Mouse (Mus musculus): ENCODE data around the gene Dus3l. TPM values are rescaled to one million over a fixed set of nuclear protein-coding genes. Genes with fewer than 3 reads are reported as not detected.
A peak's percentile ranks its signal among the peaks of the same experiment; 100 is the strongest.

Gene Dus3l
- total RNA-seq (2021): 10 to 100 TPM; 80.0 to 90.4 TPM

DNA sequence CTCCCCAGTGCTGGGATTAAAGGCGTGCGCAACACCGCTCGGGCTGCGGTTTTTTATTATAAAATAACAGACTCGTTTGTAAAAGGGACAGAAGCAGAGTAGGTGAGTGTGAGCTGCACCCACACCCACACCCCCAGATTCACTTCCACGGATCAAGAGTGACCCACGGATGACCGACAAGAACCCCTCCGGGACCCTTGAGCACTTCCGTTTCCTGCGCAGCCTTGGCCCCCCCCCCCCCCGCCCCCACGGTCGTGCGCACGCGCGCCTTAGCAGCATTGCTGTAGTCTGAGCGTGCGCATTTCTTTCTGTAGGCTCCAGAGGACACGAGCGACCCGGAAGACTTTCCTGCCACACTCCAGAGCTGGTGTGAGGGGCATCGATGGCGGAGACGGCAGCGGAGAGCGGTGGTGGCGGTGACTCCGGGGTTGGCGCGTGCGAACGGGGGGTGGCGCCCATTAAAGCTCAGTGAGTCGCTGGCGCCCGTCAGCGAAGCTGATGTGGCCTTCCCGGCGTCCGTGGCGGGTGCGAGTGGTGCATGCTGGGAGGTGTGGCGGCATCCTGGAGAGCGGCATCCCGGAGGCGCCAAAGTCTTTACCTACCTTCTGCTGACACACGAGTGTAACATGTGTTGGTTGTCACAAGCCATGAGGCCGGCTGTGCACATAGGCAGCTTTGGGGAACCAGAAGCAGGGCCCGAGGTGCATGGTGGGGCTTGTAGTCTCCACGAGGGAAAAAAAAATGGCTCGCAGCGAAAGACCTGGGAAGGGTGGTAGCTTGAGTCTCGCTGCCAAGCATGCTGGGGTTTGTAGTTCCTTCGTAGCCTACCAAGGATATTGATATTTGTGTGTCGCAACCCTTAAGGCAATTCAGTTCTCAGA, at the start of gene Dus3l:
Dus3l (plus strand) TSS at position 284 of the 881 bp plus-strand sequence.
- peak; percentile 84 for DNase-seq
- intact Hi-C loops (cut with DNase I): no loop called here

DNA sequence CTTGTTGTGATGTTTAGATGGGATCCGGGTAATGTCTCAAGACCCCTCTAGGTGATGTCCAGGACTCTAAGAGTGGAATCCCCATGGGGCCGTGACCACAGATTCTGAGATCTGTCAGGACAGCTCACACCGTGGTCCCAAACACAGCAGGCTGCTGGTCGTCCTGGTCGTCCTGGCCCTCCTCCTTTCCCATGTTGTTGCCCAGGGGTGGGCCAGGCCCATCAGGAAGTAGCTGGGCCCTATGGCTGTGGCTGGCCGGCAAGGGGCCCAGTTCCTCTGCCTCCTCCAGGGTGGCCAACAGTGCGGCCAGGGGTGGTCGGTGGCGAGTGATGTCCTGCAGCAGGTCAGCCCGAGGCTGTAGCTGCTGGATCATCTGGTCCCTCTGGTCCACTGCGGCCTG, 49.2 kb upstream of the Dus3l start:
- intact Hi-C loops (cut with DNase I): no loop called here
- no peak for DNase-seq

DNA sequence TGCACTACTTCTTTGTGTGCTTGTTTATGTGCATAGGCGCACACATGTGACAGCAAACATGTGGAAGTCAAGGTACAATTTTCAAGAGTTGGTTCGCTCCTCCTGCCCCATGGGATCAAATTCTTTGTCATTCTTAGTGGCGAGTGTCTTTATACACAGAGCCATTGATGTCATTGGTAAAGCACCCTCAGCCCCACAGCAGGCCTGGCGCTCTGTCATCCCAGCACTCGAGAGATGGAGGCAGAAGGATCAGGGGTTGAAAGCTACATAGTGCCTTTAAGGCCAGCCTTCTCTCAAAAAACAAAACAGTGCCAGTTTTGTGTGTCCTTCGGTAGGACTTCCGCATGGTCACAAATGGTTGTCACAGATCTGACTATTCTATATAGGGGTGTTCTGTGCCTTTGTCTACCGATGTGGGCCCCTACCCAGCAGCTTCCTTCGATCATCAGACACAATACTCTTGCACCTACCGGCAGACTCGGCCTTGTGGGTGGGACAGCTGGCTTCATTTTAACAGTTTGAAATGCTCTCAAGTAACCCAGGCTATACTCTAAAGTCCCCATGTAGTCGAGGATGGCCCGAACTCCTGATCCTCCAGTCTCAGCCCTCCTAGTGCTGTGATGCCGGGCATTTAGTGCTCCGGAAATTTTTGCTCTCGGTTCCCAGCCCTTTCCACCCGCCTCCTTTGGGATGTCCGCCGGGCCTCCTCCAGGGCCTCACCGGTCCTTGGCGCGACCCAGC, 48.5 kb upstream of the Dus3l start:
- intact Hi-C loops (cut with DNase I): no loop called here
- DNase-seq: no peak

DNA sequence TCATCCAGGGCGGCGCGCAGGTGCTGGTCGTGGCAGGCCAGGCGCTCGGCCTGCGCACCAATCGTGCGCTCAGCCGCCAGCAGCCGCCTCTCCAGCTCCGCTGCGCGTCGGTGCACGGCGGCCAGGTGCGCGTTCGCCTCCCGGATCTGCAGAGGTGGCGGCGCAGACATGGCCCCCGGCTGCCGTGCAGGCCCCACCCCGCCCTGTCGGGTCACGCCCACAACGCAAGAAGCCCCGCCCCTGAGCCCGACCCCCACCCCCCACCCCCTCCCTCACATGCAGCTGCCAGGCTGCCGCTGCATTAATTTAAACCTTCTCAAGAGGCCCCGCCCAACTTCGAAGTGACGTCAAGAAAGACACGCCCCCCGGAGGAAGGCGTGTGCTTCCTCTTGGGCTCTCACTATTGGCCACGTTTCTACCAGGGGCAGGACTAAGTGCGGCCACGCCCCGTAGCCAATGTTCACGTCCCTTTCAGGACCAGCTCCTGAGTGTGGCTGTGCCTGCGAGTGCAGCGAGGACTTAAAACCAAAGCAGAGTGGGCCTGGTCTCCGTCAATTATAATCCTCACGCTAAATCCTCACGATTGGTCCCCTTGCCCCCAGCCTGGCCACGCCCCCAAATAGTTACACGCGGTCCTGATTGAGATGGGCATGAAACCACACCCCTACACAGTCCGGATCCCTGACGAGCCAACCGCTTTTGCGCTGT, 47.7 kb upstream of the Dus3l start:
- intact Hi-C loops (cut with DNase I): no loop called here
- peak; percentile 97 for DNase-seq

DNA sequence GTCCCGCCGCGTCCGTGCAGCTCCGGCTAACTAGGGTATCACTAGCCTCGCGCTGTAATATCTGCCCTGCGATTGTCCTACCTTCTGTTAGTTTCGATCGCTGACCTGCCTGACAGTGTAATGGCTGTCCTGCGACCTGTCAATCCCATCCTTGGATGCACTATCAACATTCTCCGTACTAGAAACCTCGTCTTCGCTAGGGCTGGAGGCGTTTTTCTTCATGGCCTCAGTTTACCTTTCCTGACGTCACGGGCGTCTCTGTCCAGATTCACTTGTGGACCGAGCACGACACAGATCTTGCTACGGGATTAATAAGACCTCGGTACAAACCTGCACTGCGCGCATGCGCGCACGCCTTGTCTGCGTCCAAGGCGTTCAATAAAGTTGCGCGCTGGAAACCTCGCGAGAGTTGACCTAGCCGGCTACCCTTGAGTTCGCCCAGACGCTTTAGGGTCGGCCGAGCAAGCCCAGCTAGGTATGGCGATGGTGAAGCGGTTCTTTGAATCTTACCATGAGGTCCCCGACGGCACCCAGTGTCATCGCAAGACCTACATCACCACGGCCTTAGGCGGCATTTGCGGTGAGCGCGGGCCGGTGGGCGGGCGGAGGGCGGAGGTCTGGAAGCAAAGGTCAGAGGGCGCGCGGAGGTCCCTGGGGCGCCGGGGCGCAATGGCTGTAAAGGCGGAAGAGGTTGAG, 47.0 kb upstream of the Dus3l start, which contains the start of the genes Ndufa11 and Vmac:
Ndufa11 (plus strand) TSS at position 405 of the 696 bp plus-strand sequence.
Vmac (minus strand) TSS at position 660 of the 696 bp plus-strand sequence.
- peak; percentile 99 for DNase-seq
- intact Hi-C loops (cut with DNase I): no loop called here

DNA sequence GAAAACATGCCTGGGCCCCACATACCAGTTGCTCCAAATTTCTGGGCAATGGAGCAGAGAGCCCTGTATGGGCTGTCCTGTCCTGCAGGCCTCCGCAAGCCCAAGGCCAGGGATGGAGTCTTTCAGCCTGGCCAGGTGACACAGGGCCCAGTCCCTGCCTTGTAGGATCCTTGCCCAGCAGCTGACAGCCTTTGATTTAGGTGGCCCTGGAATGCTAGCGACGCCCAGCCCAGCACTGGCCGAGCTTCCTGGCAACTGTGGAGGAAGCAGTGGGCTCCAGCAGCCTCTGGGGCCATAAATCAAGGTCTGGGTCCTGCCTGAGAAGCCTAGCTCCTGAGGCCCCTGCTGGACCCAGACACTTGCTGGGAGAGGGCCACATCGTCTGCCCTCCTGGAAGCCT, 42.1 kb upstream of the Dus3l start:
- intact Hi-C loops (cut with DNase I): no loop called here
- no peak for DNase-seq

DNA sequence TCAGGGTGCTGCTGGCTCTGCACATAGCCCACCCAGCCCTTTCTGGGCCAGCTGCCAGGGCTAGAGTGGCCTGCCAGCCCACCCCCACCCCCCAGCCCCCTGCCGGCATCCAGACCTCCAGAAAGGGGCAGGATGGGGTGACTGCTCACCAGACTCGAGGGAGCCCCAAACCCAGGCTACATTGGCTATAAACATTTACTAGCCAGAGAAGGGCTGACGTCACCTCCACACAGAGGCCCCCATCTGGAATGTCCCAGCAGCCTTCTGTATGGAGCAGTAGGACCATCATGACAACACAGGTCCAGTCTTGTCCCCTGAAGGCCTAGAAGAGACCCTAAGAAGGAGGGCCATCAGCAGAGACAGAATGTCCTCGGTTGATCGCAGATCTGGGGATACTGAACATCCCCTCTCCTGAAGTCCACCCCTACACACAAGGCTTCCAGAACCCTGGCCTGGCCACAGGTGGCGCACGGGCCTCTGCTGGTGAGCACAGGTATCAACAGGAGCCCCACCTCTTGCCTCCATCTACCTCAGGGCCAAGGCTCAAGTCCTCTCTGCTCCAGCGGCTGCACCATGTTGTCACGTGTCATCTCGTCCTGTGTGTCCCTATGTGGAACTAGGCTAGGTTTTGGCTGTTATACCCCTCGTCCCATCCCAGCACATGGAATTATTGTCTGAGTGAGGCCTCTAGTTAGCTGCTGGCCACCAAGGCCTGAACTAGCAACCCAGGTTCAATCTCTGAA, 41.0 kb upstream of the Dus3l start:
- intact Hi-C loops (cut with DNase I): no loop called here
- no peak for DNase-seq

DNA sequence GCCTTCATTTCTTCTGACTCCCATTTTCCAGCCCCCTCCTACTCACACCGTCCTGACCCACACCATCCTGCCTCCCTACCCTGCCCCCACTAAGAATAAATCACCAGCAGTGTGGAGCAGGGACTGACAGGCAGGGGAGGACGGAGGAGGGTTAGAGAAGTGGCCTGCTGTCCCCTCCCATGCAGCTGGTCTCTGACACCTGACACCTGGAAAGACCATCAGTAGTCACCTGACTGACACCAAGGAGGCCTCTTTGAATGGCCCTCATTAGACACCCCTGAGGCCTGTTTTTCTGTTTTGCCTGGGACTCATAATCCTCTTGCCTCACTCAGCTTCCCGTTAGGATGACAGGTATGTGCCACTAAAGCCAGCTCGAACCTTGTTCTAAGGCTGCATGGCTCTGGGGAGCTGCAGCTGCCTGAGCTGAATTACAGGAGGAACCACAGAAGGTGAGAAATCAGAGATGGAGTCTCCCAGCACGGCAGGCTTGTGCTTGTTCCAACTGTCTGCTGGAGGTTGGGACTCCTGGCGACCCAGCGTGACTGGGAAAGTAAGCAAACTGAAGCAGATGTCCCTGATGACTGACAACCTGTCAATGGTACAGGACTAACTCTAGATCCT, 37.4 kb upstream of the Dus3l start:
- no peak for DNase-seq
- intact Hi-C loops (cut with DNase I): no loop called here

DNA sequence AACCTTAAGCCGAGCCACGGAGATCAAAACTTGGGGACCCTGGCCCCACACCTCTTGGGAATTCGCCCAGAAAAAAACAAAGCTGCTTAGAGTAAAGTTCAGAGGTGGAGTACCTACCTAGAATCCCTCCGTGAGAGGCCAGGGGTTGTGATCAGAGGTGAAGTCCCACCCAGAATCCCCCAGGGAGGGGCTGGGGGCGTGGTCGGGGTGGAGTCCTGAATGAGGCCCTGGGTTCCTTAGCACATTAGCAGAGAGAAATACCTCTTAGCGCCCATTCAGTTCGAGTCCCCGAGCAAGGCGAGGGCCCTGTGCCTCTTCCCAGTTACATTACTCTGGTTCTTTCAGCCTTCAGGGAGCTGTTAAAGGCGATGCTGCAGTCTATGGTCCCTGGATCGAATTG, 36.9 kb upstream of the Dus3l start:
- DNase-seq: no peak
- intact Hi-C loops (cut with DNase I): no loop called here

DNA sequence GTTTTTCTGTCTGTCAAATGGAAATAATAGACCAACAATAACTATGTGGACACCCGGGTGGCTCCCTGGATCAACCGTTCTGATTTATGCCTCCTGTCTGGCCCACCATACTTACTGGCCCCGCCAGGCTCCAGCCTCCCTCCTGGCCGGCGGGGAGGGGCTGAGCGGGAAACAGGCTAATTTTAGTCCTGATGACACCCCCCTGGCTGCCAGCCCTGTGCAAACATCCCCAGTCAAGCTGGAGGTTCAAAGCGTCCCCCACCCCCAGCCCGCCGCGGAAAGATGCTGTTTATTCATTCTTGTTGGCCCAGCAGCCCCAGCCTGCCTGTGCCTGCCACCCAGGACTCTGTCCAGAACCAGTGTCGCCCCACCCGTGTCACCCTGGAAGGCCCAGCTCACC, 36.4 kb upstream of the Dus3l start:
- no peak for DNase-seq
- intact Hi-C loops (cut with DNase I): no loop called here

DNA sequence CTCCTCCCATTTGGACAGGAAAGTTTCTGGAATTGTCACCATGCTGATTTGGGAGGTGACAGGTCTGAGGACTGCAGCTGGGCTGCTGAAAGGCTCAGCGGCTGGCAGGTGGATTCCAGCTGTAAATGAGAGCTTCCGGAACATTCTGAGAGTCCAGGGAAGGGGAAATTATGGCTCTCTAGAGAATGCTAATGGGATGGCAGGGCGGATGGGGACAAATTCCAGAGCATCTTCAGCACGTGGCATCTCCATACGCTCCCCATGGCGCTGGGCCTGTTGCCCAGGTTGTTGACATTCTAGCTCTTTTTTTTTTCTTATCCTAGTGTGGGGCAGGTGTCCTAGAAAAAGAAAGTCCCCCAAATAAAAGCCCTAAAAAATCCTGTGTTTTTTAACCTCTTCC, 35.4 kb upstream of the Dus3l start:
- peak; percentile 46 for DNase-seq
- intact Hi-C loops (cut with DNase I): no loop called here

DNA sequence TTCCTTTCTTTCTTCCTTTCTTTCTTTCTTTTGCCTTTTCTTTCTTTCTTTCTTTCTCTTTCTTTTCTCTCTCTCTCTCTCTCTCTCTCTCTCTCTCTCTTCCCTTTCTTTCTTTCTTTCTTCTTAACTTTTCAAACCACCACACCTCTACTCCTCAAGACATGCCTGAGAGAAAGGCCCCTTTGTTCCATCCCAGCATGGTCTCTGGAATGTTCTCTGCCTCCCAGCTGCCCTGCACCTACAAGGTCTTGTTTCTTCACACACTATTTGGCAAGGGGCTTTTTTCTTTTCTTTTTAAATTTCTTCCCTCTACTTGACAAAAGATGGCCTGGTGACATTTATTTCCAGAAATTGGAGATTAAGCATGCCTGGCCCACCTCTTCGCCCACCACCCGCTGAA, 34.9 kb upstream of the Dus3l start:
- DNase-seq: no peak
- intact Hi-C loops (cut with DNase I): no loop called here

DNA sequence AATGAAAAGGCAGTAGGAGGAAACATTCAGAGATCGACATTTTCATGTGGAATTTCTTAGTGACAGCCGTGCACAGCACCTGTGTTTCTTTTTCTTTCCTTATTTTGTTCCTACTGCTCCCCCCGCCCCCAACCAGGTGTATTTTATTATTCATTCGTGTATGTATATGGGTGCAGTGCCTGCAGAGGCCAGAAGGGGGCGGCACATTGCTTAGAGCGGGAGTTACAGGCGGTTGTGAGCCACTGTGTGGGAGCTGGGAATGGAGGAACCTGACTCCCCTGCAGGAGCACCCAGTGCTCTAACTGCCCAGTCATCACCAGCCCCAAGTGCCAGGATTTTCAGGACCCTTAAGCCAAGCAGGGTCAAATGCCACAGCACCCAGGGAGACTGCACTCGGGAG, 28.0 kb upstream of the Dus3l start:
- intact Hi-C loops (cut with DNase I): no loop called here
- DNase-seq: no peak

DNA sequence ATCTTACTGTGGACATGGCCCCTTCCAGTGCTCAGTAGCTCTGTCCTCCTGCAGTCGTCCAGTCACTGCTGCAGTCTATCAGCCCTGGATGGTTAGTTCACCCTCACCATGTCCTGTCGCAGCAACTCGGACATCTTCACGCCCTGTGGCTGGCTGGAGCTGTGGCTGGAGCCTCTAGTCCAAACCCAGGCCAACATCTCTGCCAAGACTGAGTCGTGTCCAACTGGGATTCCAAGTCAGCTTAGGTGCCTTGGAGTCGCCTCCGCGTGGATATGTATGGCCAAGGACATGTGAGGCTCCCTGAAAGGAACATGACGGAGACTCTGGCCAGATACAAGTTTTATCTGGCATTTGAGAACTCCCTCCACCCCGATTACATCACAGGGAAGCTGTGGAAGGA, 26.3 kb upstream of the Dus3l start:
- intact Hi-C loops (cut with DNase I): no loop called here

DNA sequence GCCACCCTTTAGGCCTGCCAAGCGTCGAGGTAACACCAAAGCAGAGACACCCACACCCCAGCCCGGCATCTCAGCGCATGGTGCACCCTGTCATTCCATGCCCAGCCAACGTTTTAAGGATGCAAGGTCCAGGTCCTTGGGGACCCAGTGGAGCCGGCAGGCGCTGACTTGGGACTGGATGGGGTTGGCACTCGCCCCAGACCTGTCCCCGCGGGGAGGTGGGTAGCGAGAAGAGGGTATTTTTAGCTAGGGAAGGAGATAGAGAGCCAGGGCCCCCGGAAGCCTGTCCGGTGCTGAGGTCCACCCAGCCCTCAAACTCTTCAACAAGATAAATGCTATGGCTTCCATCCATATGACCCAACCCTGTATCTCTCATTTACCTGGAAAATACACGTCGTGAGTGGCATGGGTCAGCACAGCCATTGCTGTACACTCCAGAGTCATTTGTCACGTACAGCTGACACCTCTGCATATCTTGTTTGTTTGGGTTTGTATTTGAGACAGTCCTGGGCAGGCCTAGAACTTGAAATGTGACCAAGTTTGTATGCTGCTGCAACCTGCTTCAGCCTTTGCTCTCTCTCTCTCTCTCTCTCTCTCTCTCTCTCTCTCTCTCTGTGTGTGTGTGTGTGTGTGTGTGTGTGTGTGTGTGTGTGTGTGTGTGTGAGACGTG, 24.3 kb upstream of the Dus3l start:
- intact Hi-C loops (cut with DNase I): no loop called here
- no peak for DNase-seq

More for the DNA sequence above, 26.3 kb upstream of the Dus3l start:
- DNase-seq: no peak

DNA sequence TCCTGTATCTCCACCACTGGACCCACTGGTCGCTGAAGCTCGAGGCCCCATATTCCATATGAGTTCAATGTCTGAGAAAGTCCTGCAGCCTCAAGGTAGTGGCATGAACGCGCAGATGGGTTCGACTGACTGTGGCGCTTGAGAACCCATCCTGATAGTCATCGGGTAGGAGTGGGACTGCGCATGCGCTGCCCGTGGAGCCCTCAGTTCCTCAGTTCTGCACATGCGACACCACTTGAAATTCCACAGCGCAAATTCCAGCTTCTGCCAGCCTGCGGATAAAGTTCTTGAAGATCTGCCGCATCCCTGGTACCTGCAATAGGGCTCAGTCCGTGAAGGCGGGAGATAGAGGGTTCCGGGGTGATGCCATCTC, 23.8 kb upstream of the Dus3l start:
- intact Hi-C loops (cut with DNase I): no loop called here
- no peak for DNase-seq

DNA sequence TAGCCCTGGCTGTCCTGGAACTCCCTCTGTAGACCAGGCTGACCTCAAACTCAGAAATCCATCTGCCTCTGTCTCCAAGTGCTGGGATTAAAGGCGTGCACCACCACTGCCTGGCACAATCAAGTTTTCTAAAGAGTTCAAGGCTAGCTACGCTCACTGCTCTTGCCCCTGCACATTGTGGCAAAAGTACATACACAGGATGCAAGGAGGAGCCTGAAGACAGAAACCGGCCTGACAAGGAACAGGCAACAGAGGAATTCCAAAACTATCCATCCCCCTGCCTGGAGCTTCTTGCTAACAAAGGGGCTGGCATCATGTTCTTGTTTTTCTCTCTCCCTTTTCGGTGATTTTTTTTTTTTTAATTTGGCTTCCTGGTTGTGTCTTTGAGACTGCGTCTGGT, 20.4 kb upstream of the Dus3l start:
- DNase-seq: no peak

DNA sequence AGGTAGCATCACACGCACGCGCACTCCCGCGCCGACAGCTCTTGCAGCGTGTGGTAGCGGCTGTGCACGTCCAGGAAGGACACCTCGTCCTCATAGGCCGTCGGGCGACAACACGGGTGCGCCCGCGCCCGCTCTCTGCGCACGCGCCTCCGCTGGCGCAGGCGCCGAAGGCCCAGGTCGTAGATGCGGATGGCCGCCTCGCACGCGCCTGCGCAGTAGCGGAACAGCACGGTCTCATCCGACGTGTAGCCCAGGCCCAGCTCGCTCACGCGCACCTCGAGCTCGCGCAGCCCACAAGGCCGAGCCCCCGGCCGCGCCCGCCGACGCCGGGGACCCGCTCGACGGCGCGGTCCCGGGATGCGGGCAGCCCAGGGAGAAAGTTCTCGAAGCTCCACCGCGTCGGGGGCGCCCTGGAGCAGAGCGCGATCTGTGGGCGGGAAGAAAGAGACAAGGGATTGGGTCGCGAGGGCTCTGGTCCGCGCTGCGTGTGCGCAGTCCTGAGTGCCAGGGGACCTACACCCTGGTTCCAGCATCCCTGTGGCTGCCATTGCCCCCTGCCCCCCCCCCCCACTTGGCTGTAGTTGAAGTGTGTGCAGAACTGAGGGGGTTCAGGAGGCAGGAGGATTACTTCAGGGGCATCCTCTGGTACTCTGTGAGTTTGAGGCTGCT, 13.0 kb upstream of the Dus3l start:
- intact Hi-C loops (cut with DNase I): no loop called here
- DNase-seq: peak; percentile 57

More for the DNA sequence above, 20.4 kb upstream of the Dus3l start:
- intact Hi-C loops (cut with DNase I): no loop called here
